Mouse (Mus musculus): ENCODE results near the gene Rph3al. TPM values are rescaled to one million over a fixed set of nuclear protein-coding genes. Genes with fewer than 3 reads are reported as not detected.

The Rph3al gene
- polyA plus RNA-seq, 1 experiment from 2014 or later, result 14.5 TPM

GRCm38 (mm10) chr11:75937370-75937871, 808 bp downstream of the Rph3al start:
- Histone ChIP-seq H3K4me3 (replicated peaks; ENCODE audit: low read depth, low read length) (peak overlapping the region; percentile 0; the same call in 1 of the 2 replicates), H3K4me2 (ENCODE audit: low read length) (peak overlapping the region; percentile 37), H3K27me3 (ENCODE audit: insufficient read depth, low read length) (no peaks in the 10 kb centered on the region), H3K36me3 (ENCODE audit: insufficient read depth, low read length) (no peaks in the 10 kb centered on the region), H3K27ac (peak overlapping the region; percentile 72), H3K9me3 (replicated peaks; ENCODE audit: low read length) (no peaks in the 10 kb centered on the region), H3K4me1 (replicated peaks; ENCODE audit: insufficient read depth, low read length) (peaks cover 31% of the 10 kb centered on the region), H3K9ac (ENCODE audit: low read depth, low read length) (peak overlapping the region; percentile 5; the same call in 1 of the 2 replicates)
- WGBS, result 12% methylated on average over 6 of the region's 6 CpGs
- peak; percentile 87 for DNase-seq (ENCODE audit: low spot score)
- ATAC-seq (replicated peaks; ENCODE audit: low FRiP score, low read depth), result peak; percentile 84
- peak; percentile 30; the same call in 1 of the 2 replicates for TF ChIP-seq CTCF (IDR thresholded peaks at IDR 0.05; ENCODE audit: low read depth)

GRCm38 (mm10) chr11:75935819-75936430, 2.3 kb downstream of the Rph3al start:
- no peak for TF ChIP-seq CTCF (IDR thresholded peaks at IDR 0.05; ENCODE audit: low read depth)
- no peak overlapping the region for H3K4me3 ChIP-seq (replicated peaks; ENCODE audit: low read depth, low read length)
- H3K9me3 ChIP-seq (replicated peaks; ENCODE audit: low read length), result no peaks in the 10 kb centered on the region
- no peak overlapping the region for H3K9ac ChIP-seq (ENCODE audit: low read depth, low read length)
- DNase-seq (ENCODE audit: low spot score) (peak; percentile 87), ATAC-seq (replicated peaks; ENCODE audit: low FRiP score, low read depth) (peak; percentile 49)
- no peaks in the 10 kb centered on the region for H3K36me3 ChIP-seq (ENCODE audit: insufficient read depth, low read length)
- peak overlapping the region; percentile 79 for H3K27ac ChIP-seq
- peaks cover 31% of the 10 kb centered on the region for H3K4me1 ChIP-seq (replicated peaks; ENCODE audit: insufficient read depth, low read length)
- WGBS, result 44% methylated on average over 7 of the region's 7 CpGs
- 0 out of 2 replicates have a peak overlapping the region, but pooled peaks have one; percentile 2 for H3K4me2 ChIP-seq (ENCODE audit: low read length)
- no peaks in the 10 kb centered on the region for H3K27me3 ChIP-seq (ENCODE audit: insufficient read depth, low read length)

- no peaks in the 10 kb centered on the region for H3K27me3 ChIP-seq (ENCODE audit: insufficient read depth, low read length)
- DNase-seq (ENCODE audit: low spot score) (no peak), ATAC-seq (replicated peaks; ENCODE audit: low FRiP score, low read depth) (no peak)
- 80% methylated on average over 6 of the region's 6 CpGs for WGBS
- no peak for TF ChIP-seq CTCF (IDR thresholded peaks at IDR 0.05; ENCODE audit: low read depth)
- H3K9ac ChIP-seq (ENCODE audit: low read depth, low read length), result no peak overlapping the region
- H3K4me3 ChIP-seq (replicated peaks; ENCODE audit: low read depth, low read length), result no peak overlapping the region
- H3K4me2 ChIP-seq (ENCODE audit: low read length), result no peak overlapping the region
- H3K9me3 ChIP-seq (replicated peaks; ENCODE audit: low read length), result no peaks in the 10 kb centered on the region
- H3K4me1 ChIP-seq (replicated peaks; ENCODE audit: insufficient read depth, low read length), result peaks cover 31% of the 10 kb centered on the region
- H3K36me3 ChIP-seq (ENCODE audit: insufficient read depth, low read length), result no peaks in the 10 kb centered on the region
- peak overlapping the region; percentile 79; the same call in 1 of the 2 replicates for H3K27ac ChIP-seq
Measured at GRCm38 (mm10) chr11:75934425-75934824, 3.8 kb downstream of the Rph3al start.

- Histone ChIP-seq H3K27ac (no peak overlapping the region), H3K9ac (ENCODE audit: low read depth, low read length) (no peak overlapping the region), H3K4me1 (replicated peaks; ENCODE audit: insufficient read depth, low read length) (peaks cover 28% of the 10 kb centered on the region), H3K4me3 (replicated peaks; ENCODE audit: low read depth, low read length) (no peak overlapping the region), H3K27me3 (ENCODE audit: insufficient read depth, low read length) (no peaks in the 10 kb centered on the region), H3K36me3 (ENCODE audit: insufficient read depth, low read length) (no peaks in the 10 kb centered on the region), H3K4me2 (ENCODE audit: low read length) (no peak overlapping the region), H3K9me3 (replicated peaks; ENCODE audit: low read length) (no peaks in the 10 kb centered on the region)
- no peak for ATAC-seq (replicated peaks; ENCODE audit: low FRiP score, low read depth)
- DNase-seq (ENCODE audit: low spot score), result no peak
- WGBS, result 72% methylated on average over 5 of the region's 5 CpGs
- TF ChIP-seq CTCF (IDR thresholded peaks at IDR 0.05; ENCODE audit: low read depth), result no peak
Measured at GRCm38 (mm10) chr11:75933371-75933770, 4.9 kb downstream of the Rph3al start.

- DNase-seq (ENCODE audit: low spot score), result no peak
- Histone ChIP-seq H3K4me2 (ENCODE audit: low read length) (no peak overlapping the region), H3K9ac (ENCODE audit: low read depth, low read length) (no peak overlapping the region), H3K4me1 (replicated peaks; ENCODE audit: insufficient read depth, low read length) (peaks cover 9% of the 10 kb centered on the region), H3K9me3 (replicated peaks; ENCODE audit: low read length) (no peaks in the 10 kb centered on the region), H3K27ac (no peak overlapping the region; the same call in 1 of the 2 replicates), H3K27me3 (ENCODE audit: insufficient read depth, low read length) (no peaks in the 10 kb centered on the region), H3K36me3 (ENCODE audit: insufficient read depth, low read length) (no peaks in the 10 kb centered on the region), H3K4me3 (replicated peaks; ENCODE audit: low read depth, low read length) (no peak overlapping the region)
- ATAC-seq (replicated peaks; ENCODE audit: low FRiP score, low read depth), result no peak
- WGBS, result 18% methylated on average over 11 of the region's 11 CpGs
- no peak for TF ChIP-seq CTCF (IDR thresholded peaks at IDR 0.05; ENCODE audit: low read depth)
Measured at GRCm38 (mm10) chr11:75930911-75931678, 7.1 kb downstream of the Rph3al start.

GRCm38 (mm10) chr11:75930208-75930607, 8.0 kb downstream of the Rph3al start:
- WGBS, result 53% methylated on average over 9 of the region's 9 CpGs
- no peak for ATAC-seq (replicated peaks; ENCODE audit: low FRiP score, low read depth)
- no peak for TF ChIP-seq CTCF (IDR thresholded peaks at IDR 0.05; ENCODE audit: low read depth)
- Histone ChIP-seq H3K4me2 (ENCODE audit: low read length) (no peak overlapping the region), H3K9me3 (replicated peaks; ENCODE audit: low read length) (no peaks in the 10 kb centered on the region), H3K9ac (ENCODE audit: low read depth, low read length) (no peak overlapping the region), H3K36me3 (ENCODE audit: insufficient read depth, low read length) (no peaks in the 10 kb centered on the region), H3K4me1 (replicated peaks; ENCODE audit: insufficient read depth, low read length) (peaks cover under 1% of the 10 kb centered on the region; the same call in 1 of the 2 replicates), H3K4me3 (replicated peaks; ENCODE audit: low read depth, low read length) (no peak overlapping the region), H3K27me3 (ENCODE audit: insufficient read depth, low read length) (no peaks in the 10 kb centered on the region), H3K27ac (no peak overlapping the region)
- DNase-seq (ENCODE audit: low spot score), result no peak

Data from kidney, postnatal 0 days (tissue).